Mouse (Mus musculus) lung, postnatal 0 days (tissue): ENCODE measurements at regions not wholly inside any gene's neighbourhood (a gene's known extent, or its start where the extent isn't known, plus 50 kb on each side); places are given as distances from the start of the nearest gene placed in this dataset.

Experiments used
- CTCF ChIP-seq: IDR thresholded peaks from 2 replicates; pipeline ENCODE4 v1.5.1; 2016; ENCODE audit warnings: antibody characterized with exemption, mild to moderate bottlenecking
- EP300 ChIP-seq: IDR thresholded peaks from 2 replicates; pipeline ENCODE4 v1.6.1; 2016; ENCODE audit warnings: antibody characterized with exemption, mild to moderate bottlenecking, control low read depth

DNA sequence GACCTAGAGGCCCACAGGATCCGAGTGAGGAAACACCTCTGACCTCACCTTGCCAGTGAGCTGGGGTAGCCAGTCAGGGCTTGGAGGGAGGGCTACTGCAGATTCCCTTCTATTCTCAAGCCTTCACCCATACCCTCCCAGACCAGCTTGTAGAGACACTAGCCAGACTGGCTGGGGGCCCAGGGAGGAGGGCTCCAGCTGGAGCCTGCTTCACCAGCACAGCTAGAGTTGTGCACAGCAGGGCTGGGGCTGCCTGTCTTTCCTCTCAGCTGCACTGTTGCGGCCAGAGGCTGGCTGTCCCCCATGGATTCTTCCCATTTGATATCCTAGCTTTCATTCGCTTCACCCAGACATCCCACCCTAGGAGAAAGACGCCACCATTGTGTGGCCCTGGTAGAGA lies 165.0 kb upstream of the Sdk2 start:
- TF ChIP-seq CTCF (no peak), EP300 (no peak)
